Comparison of ENCODE assay signal across 20 mouse cellular contexts in the genomic region with DNA sequence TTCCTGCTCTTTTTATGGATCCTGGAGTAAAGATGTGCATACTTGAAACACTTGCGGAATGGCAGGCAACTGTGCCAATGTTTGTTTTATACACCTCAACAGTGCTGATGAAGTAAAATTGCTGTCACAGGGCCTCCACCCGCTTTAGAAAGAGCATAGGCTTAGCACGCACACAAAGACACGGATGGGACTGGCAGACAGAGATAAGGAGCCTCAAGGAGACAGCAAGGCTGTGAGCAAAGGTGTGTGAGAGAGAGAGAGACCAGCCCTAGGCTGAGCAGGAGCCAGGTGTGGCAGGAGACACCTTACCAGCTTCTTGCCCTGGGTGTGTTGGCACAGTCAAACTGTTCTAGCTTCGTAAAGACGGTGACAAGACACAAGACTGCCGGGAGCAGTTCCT. TPM values are rescaled to one million over a fixed set of nuclear protein-coding genes. Genes with fewer than 3 reads are reported as not detected.
A peak's percentile ranks its signal among the peaks of the same experiment; 100 is the strongest.
DNase-seq lines count a peak whose midpoint lies in the region; ATAC-seq and TF ChIP-seq lines count a peak whose summit lies in the region.
"Had no signal": no experiment of that assay in that cellular context is flagged by ENCODE, and none has a peak within 500 bp of the region (broad histone marks: within the 10 kb centered on the region; RNA-seq: fewer than 3 reads in every experiment).

No protein-coding gene starts in this region.

- TF ChIP-seq POLR2A in MEL (IDR thresholded peaks at IDR 0.05; ENCODE audit: control insufficient read depth in 1 of 2, insufficient read depth in 1 of 2, low read depth in 1 of 2, low read length in 2 of 2, poor library complexity in 1 of 2) = no peak

- DNase-seq in MEL (ENCODE audit: low read depth, low spot score) = peak; percentile 46
- DNase-seq in liver, embryonic 11.5 days (ENCODE audit: low spot score) = no peak
- DNase-seq in embryo, embryonic 10.5 days (ENCODE audit: low spot score) = no peak
- DNase-seq in frontal cortex, postnatal 10 days (ENCODE audit: low spot score in 2 of 2) = no peak
- DNase-seq in adrenal gland, postnatal 10 days = no peak
- DNase-seq: adrenal gland, postnatal 14 days; cerebellum, adult 11-12 months; cerebellum, adult 9-10 months; cerebellum, postnatal 25 days; gastrocnemius, postnatal 10 days; heart, adult 18-20 months had no signal

- no peak for TF ChIP-seq EP300 in MEL (IDR thresholded peaks at IDR 0.05; ENCODE audit: low read depth in 1 of 2, low read length in 2 of 2)

- H3K27ac ChIP-seq in MEL (ENCODE audit: control insufficient read depth, low read depth, low read length) = no peak overlapping the region
- H3K27ac ChIP-seq in liver, embryonic 11.5 days (ENCODE audit: low read depth, low read length) = no peak overlapping the region
- no peak overlapping the region for H3K27ac ChIP-seq in liver, embryonic 15.5 days (replicated peaks)
- H3K27ac ChIP-seq: embryonic facial prominence, embryonic 13.5 days; forebrain, embryonic 10.5 days; forebrain, embryonic 15.5 days; hindbrain, embryonic 10.5 days; hindbrain, embryonic 15.5 days had no signal

- TF ChIP-seq RAD21 in MEL (IDR thresholded peaks at IDR 0.05; ENCODE audit: low read depth, low read length) = no peak

- peak; percentile 93 for ATAC-seq in liver, embryonic 11.5 days (replicated peaks; ENCODE audit: low FRiP score)
- ATAC-seq in liver, embryonic 15.5 days (ENCODE audit: insufficient read depth) = peak; percentile 87
- ATAC-seq in megakaryocyte-erythroid progenitor cell, adult 5-6 weeks (replicated peaks; ENCODE audit: low FRiP score, low TSS enrichment, poor library complexity, severe bottlenecking) = peak; percentile 93
- ATAC-seq: forebrain, embryonic 15.5 days; inflammation-experienced regulatory T-cells, adult 6 months had no signal

- H3K36me3 ChIP-seq in MEL (ENCODE audit: control insufficient read depth in 1 of 2, insufficient read depth in 2 of 2, low read length in 2 of 2) = no peaks in the 10 kb centered on the region
- H3K36me3 ChIP-seq in liver, embryonic 11.5 days (ENCODE audit: control insufficient read depth, insufficient read depth, low read length) = no peaks in the 10 kb centered on the region
- H3K36me3 ChIP-seq in liver, embryonic 15.5 days (replicated peaks) = no peaks in the 10 kb centered on the region
- H3K36me3 ChIP-seq: embryonic facial prominence, embryonic 13.5 days; forebrain, embryonic 10.5 days; forebrain, embryonic 15.5 days; hindbrain, embryonic 10.5 days; hindbrain, embryonic 15.5 days had no signal

- no peak overlapping the region for H3K4me2 ChIP-seq in liver, embryonic 11.5 days
- H3K4me2 ChIP-seq in liver, embryonic 15.5 days = no peak overlapping the region
- H3K4me2 ChIP-seq: embryonic facial prominence, embryonic 13.5 days; forebrain, embryonic 15.5 days; heart, embryonic 11.5 days; hindbrain, embryonic 15.5 days had no signal

- no peaks in the 10 kb centered on the region for H3K79me2 ChIP-seq in MEL (ENCODE audit: control insufficient read depth, insufficient read depth, low read length, poor library complexity)

- TF ChIP-seq CTCF in MEL (IDR thresholded peaks at IDR 0.05 in 2 of 3, conservative IDR thresholded peaks at IDR 0.05 in 1 of 3; ENCODE audit: control insufficient read depth in 1 of 3, insufficient read depth in 1 of 3, low read depth in 2 of 3, low read length in 3 of 3, poor library complexity in 1 of 3, severe bottlenecking in 1 of 3) = no peak

- H3K27me3 ChIP-seq in MEL (ENCODE audit: control insufficient read depth in 1 of 2, insufficient read depth in 2 of 2, low read length in 2 of 2) = no peaks in the 10 kb centered on the region; a peak in 1 of 4 replicates
- H3K27me3 ChIP-seq in liver, embryonic 11.5 days (replicated peaks; ENCODE audit: control insufficient read depth, insufficient read depth, low read length) = no peaks in the 10 kb centered on the region
- no peaks in the 10 kb centered on the region for H3K27me3 ChIP-seq in liver, embryonic 15.5 days
- H3K27me3 ChIP-seq: embryonic facial prominence, embryonic 13.5 days; forebrain, embryonic 15.5 days; hindbrain, embryonic 15.5 days had no signal

- no peaks in the 10 kb centered on the region for H3K9me3 ChIP-seq in MEL (replicated peaks; ENCODE audit: insufficient read depth, low read length)
- H3K9me3 ChIP-seq in liver, embryonic 11.5 days (ENCODE audit: control insufficient read depth, low read length) = no peaks in the 10 kb centered on the region
- no peaks in the 10 kb centered on the region for H3K9me3 ChIP-seq in liver, embryonic 15.5 days (replicated peaks)
- H3K9me3 ChIP-seq: embryonic facial prominence, embryonic 13.5 days; forebrain, embryonic 10.5 days; forebrain, embryonic 15.5 days; hindbrain, embryonic 10.5 days; hindbrain, embryonic 15.5 days had no signal

- peaks cover 0 to 9% of the 10 kb centered on the region in 2 experiments; a peak in 3 of 4 replicates for H3K4me1 ChIP-seq in MEL (ENCODE audit: control insufficient read depth in 1 of 2, insufficient read depth in 2 of 2, low read length in 2 of 2)
- no peaks in the 10 kb centered on the region; the same call in 1 of the 2 replicates for H3K4me1 ChIP-seq in liver, embryonic 11.5 days (replicated peaks; ENCODE audit: control insufficient read depth, insufficient read depth, low read length)
- H3K4me1 ChIP-seq in liver, embryonic 15.5 days (replicated peaks) = peaks cover 16% of the 10 kb centered on the region
- H3K4me1 ChIP-seq: embryonic facial prominence, embryonic 13.5 days; forebrain, embryonic 15.5 days had no signal

- WGBS in liver, embryonic 11.5 days = 83% methylated on average over 7 of the region's 7 CpGs
- WGBS in liver, embryonic 15.5 days (ENCODE audit: insufficient replicate concordance) = 50% methylated on average over 7 of the region's 7 CpGs

- no peak overlapping the region for H3K4me3 ChIP-seq in MEL (ENCODE audit: control insufficient read depth in 1 of 2, insufficient read depth in 1 of 2, low read depth in 2 of 2, low read length in 2 of 2)
- no peak overlapping the region for H3K4me3 ChIP-seq in liver, embryonic 11.5 days (ENCODE audit: low read depth, low read length)
- H3K4me3 ChIP-seq in liver, embryonic 15.5 days (replicated peaks) = no peak overlapping the region
- H3K4me3 ChIP-seq: embryonic facial prominence, embryonic 13.5 days; forebrain, embryonic 10.5 days; forebrain, embryonic 15.5 days; hindbrain, embryonic 10.5 days; hindbrain, embryonic 15.5 days had no signal

- H3K9ac ChIP-seq in MEL (ENCODE audit: control insufficient read depth, low read depth, low read length, poor library complexity, severe bottlenecking) = no peak overlapping the region
- no peak overlapping the region for H3K9ac ChIP-seq in liver, embryonic 11.5 days (ENCODE audit: low read depth, low read length)
- no peak overlapping the region for H3K9ac ChIP-seq in liver, embryonic 15.5 days
- H3K9ac ChIP-seq: embryonic facial prominence, embryonic 13.5 days; forebrain, embryonic 15.5 days; hindbrain, embryonic 15.5 days had no signal

TF ChIP-seq in MEL, 35 proteins besides CTCF, POLR2A, EP300 and RAD21:
- TF ChIP-seq TAL1 (IDR thresholded peaks at IDR 0.05; ENCODE audit: low read length) (no peak), GATA1 (IDR thresholded peaks at IDR 0.05; ENCODE audit: low read depth, low read length) (0 out of 2 replicates have a peak, but pooled peaks have one; percentile 41), TCF12 (IDR thresholded peaks at IDR 0.05; ENCODE audit: low read depth, low read length) (0 out of 2 replicates have a peak, but pooled peaks have one; percentile 7), ZMIZ1 (IDR thresholded peaks at IDR 0.05; ENCODE audit: low read depth, low read length) (no peak)
TF ChIP-seq in MEL: peak in this region for 2.

RNA-seq across cellular contexts. Expression of a gene that starts 7.8 kb away (rescaled TPM):
- 0.07 and 0.08 TPM in 2 replicates for total RNA-seq in MEL (2012; rRNA removed)
- under 1 TPM in 1 of 2 experiments, not detected in 1; 0.10 TPM for polyA plus RNA-seq in MEL (2012; ENCODE audit: insufficient read depth in 1 of 2, insufficient read length in 2 of 2, low read depth in 1 of 2, low replicate concordance in 2 of 2, missing spikeins in 1 of 2)
- not detected in 2 replicates for polyA plus RNA-seq in liver, embryonic 11.5 days (2014; fragmentation: Nextera tagmentation; extraction: Ambion mirVana)
- 0.10 and 0.18 TPM in 2 replicates for polyA plus RNA-seq in liver, embryonic 15.5 days (2015; fragmentation: Nextera tagmentation; extraction: Ambion mirVana)
- 0.87 TPM in 1 of 2 replicates, not detected in the other for total RNA-seq in megakaryocyte-erythroid progenitor cell, adult 5-6 weeks (2014; fragmentation: Nextera tagmentation)
- not detected in 2 replicates for total RNA-seq in megakaryocyte-erythroid progenitor cell, adult 5-6 weeks (2017)
- 1 to 10 TPM; 1.1 to 1.2 TPM for total RNA-seq in adrenal gland, postnatal 10 days (2021)
- polyA plus RNA-seq: heart, embryonic 11.5 days; inflammation-experienced regulatory T-cells, adult 6 months had no signal

RNA-seq across cellular contexts. Expression of a gene that starts 28.8 kb away (rescaled TPM):
- 4.0 and 7.4 TPM in 2 replicates for total RNA-seq in MEL (2012; rRNA removed)
- 1 to 10 TPM in 1 of 2 experiments, not detected in 1; 6.6 TPM for polyA plus RNA-seq in MEL (2012; ENCODE audit: insufficient read depth in 1 of 2, insufficient read length in 2 of 2, low read depth in 1 of 2, low replicate concordance in 2 of 2, missing spikeins in 1 of 2)
- polyA plus RNA-seq in liver, embryonic 11.5 days (2014; fragmentation: Nextera tagmentation; extraction: Ambion mirVana) = 4.1 and 4.5 TPM in 2 replicates
- 1.7 and 2.1 TPM in 2 replicates for polyA plus RNA-seq in liver, embryonic 15.5 days (2015; fragmentation: Nextera tagmentation; extraction: Ambion mirVana)
- 12.0 and 13.1 TPM in 2 replicates for total RNA-seq in megakaryocyte-erythroid progenitor cell, adult 5-6 weeks (2014; fragmentation: Nextera tagmentation)
- 6.8 and 8.2 TPM in 2 replicates for total RNA-seq in megakaryocyte-erythroid progenitor cell, adult 5-6 weeks (2017)
- total RNA-seq in adrenal gland, postnatal 10 days (2021) = 10 to 100 TPM; 22.1 to 24.2 TPM
- polyA plus RNA-seq: inflammation-experienced regulatory T-cells, adult 6 months had no signal

RNA-seq across cellular contexts. Expression of a gene that starts 33.3 kb away (rescaled TPM):
- 84.4 and 85.7 TPM in 2 replicates for total RNA-seq in MEL (2012; rRNA removed)
- 10 to 100 TPM; 85.7 to 98.4 TPM for polyA plus RNA-seq in MEL (2012; ENCODE audit: insufficient read depth in 1 of 2, insufficient read length in 2 of 2, low read depth in 1 of 2, low replicate concordance in 2 of 2, missing spikeins in 1 of 2)
- 35.5 and 41.4 TPM in 2 replicates for polyA plus RNA-seq in liver, embryonic 11.5 days (2014; fragmentation: Nextera tagmentation; extraction: Ambion mirVana)
- polyA plus RNA-seq in liver, embryonic 15.5 days (2015; fragmentation: Nextera tagmentation; extraction: Ambion mirVana) = 6.5 and 6.9 TPM in 2 replicates
- 28.7 and 37.9 TPM in 2 replicates for total RNA-seq in megakaryocyte-erythroid progenitor cell, adult 5-6 weeks (2014; fragmentation: Nextera tagmentation)
- 43.5 and 48.6 TPM in 2 replicates for total RNA-seq in megakaryocyte-erythroid progenitor cell, adult 5-6 weeks (2017)
- total RNA-seq in adrenal gland, postnatal 10 days (2021) = 10 to 100 TPM; 14.1 to 18.8 TPM

RNA-seq across cellular contexts. Expression of a gene that starts 39.4 kb away (rescaled TPM):
- 116 and 136 TPM in 2 replicates for total RNA-seq in MEL (2012; rRNA removed)
- polyA plus RNA-seq in MEL (2012; ENCODE audit: insufficient read depth in 1 of 2, insufficient read length in 2 of 2, low read depth in 1 of 2, low replicate concordance in 2 of 2, missing spikeins in 1 of 2) = 100 to 1,000 TPM in 1 of 2 experiments, not detected in 1; 299 TPM
- 55.0 and 62.1 TPM in 2 replicates for polyA plus RNA-seq in liver, embryonic 11.5 days (2014; fragmentation: Nextera tagmentation; extraction: Ambion mirVana)
- polyA plus RNA-seq in liver, embryonic 15.5 days (2015; fragmentation: Nextera tagmentation; extraction: Ambion mirVana) = 101 and 106 TPM in 2 replicates
- 91.5 and 112 TPM in 2 replicates for total RNA-seq in megakaryocyte-erythroid progenitor cell, adult 5-6 weeks (2014; fragmentation: Nextera tagmentation)
- 53.7 and 72.6 TPM in 2 replicates for total RNA-seq in megakaryocyte-erythroid progenitor cell, adult 5-6 weeks (2017)
- total RNA-seq in adrenal gland, postnatal 10 days (2021) = 10 to 100 TPM; 66.1 to 78.6 TPM
